Mouse (Mus musculus) thymus, adult 18-20 months (tissue): ENCODE data around the gene Ulk4.
A peak's percentile ranks its signal among the peaks of the same experiment; 100 is the strongest.
"Not testable (repeated sequence)": the region's sequence is repeated elsewhere in the genome, so short reads cannot be mapped to it uniquely, and the experiment has no call there.

Source experiments
- DNase-seq, 2 experiments: peaks; one replicate each; pipeline ENCODE4 v3.0.0; 2022; ENCODE audit warnings: mixed read lengths in 2 of 2

The Ulk4 gene

GRCm38 (mm10) chr9:120929081-120929480, 347.9 kb downstream of the Ulk4 start, which contains the start of gene Ctnnb1:
Gene Ctnnb1 (plus strand): TSS chr9:120929216.
- no peak for DNase-seq

- no peak for DNase-seq
Measured at GRCm38 (mm10) chr9:120926939-120927606, 349.9 kb downstream of the Ulk4 start.

GRCm38 (mm10) chr9:120926126-120926525, 350.9 kb downstream of the Ulk4 start:
- DNase-seq, result no peak

- DNase-seq, result no peak
Measured at GRCm38 (mm10) chr9:120919130-120919529, 357.9 kb downstream of the Ulk4 start.

GRCm38 (mm10) chr9:120918642-120919041, 358.4 kb downstream of the Ulk4 start:
- DNase-seq, result no peak

GRCm38 (mm10) chr9:120918211-120918610, 358.8 kb downstream of the Ulk4 start:
- DNase-seq, result no peak

- DNase-seq, result not testable (repeated sequence)
Measured at GRCm38 (mm10) chr9:120917619-120918018, 359.4 kb downstream of the Ulk4 start.

GRCm38 (mm10) chr9:120914877-120915459, 362.0 kb downstream of the Ulk4 start:
- peak in 1 of 2 experiments; percentile 28 for DNase-seq

- no peak for DNase-seq
Measured at GRCm38 (mm10) chr9:120914429-120914828, 362.6 kb downstream of the Ulk4 start.

GRCm38 (mm10) chr9:120913152-120913551, 363.8 kb downstream of the Ulk4 start:
- DNase-seq, result no peak

GRCm38 (mm10) chr9:120908461-120908860, 368.5 kb downstream of the Ulk4 start:
- DNase-seq, result no peak
